Mouse (Mus musculus) heart, embryonic 16.5 days (tissue): ENCODE data around the gene Calm1. TPM values are rescaled to one million over a fixed set of nuclear protein-coding genes. Genes with fewer than 3 reads are reported as not detected.
"Not testable (repeated sequence)": the region's sequence is repeated elsewhere in the genome, so short reads cannot be mapped to it uniquely, and the experiment has no call there.

ENCODE experiments used
- ATAC-seq: fragments of 200-750 bp; cut with Nextera tagmentation; replicated peaks from 2 replicates; pipeline ENCODE4 v1.8.0; 2017; ENCODE audit warnings: moderate number of reproducible peaks; ENCODE audit not compliant: insufficient read depth, low FRiP score; ENCODE audit errors: extremely low read depth
- H3K27ac ChIP-seq: fragments of 300-500 bp; sonication (generic); 2 replicates; pipeline ENCODE4 v1.5.1; 2014; ENCODE audit warnings: mild to moderate bottlenecking, low read length, control low read depth, moderate library complexity
- H3K27me3 ChIP-seq: fragments of 300-500 bp; sonication (generic); 2 replicates; pipeline ENCODE4 v1.6.1; 2014; ENCODE audit warnings: low read length, mixed read lengths; ENCODE audit not compliant: control insufficient read depth, insufficient read depth
- H3K36me3 ChIP-seq: fragments of 300-500 bp; sonication (generic); 2 replicates; pipeline ENCODE4 v1.6.1; 2014; ENCODE audit not compliant: control insufficient read depth, insufficient read depth
- H3K4me1 ChIP-seq: fragments of 300-500 bp; sonication (generic); 2 replicates; pipeline ENCODE4 v1.6.1; 2014; ENCODE audit warnings: low read length, mixed read lengths; ENCODE audit not compliant: control insufficient read depth, insufficient read depth
- H3K4me2 ChIP-seq: fragments of 300-500 bp; sonication (generic); 2 replicates; pipeline ENCODE4 v1.6.1; 2014; ENCODE audit warnings: low read depth, mild to moderate bottlenecking, control low read depth, low read length
- H3K4me3 ChIP-seq: fragments of 300-500 bp; sonication (generic); 2 replicates; pipeline ENCODE4 v1.5.1; 2014; ENCODE audit warnings: mild to moderate bottlenecking, control low read depth, low read length
- H3K9ac ChIP-seq: fragments of 300-500 bp; sonication (generic); 2 replicates; pipeline ENCODE4 v1.6.1; 2014; ENCODE audit warnings: low read length, control low read depth
- H3K9me3 ChIP-seq: fragments of 300-500 bp; sonication (generic); replicated peaks from 2 replicates; pipeline ENCODE4 v1.6.1; 2016; ENCODE audit warnings: low read length; ENCODE audit not compliant: control insufficient read depth
- WGBS: fragments of 180-500 bp; shearing (Covaris S2); extraction: QIAGEN DNeasy Blood & Tissue Kit; methylation state at CpG from one replicate; pipeline ENCODE4 v1.1.7; 2014; 5-methylcytosine and 5-hydroxymethylcytosine counted together
- polyA plus RNA-seq: library from polyadenylated mRNA; unstranded; fragments of >200 nt; fragmentation: Nextera tagmentation; extraction: Ambion mirVana; gene quantifications from 2 replicates; pipeline ENCODE4 v1.2.1, GENCODE M21; 2015

Gene Calm1
- polyA plus RNA-seq, 1 experiment from 2014 or later: 756 TPM

DNA sequence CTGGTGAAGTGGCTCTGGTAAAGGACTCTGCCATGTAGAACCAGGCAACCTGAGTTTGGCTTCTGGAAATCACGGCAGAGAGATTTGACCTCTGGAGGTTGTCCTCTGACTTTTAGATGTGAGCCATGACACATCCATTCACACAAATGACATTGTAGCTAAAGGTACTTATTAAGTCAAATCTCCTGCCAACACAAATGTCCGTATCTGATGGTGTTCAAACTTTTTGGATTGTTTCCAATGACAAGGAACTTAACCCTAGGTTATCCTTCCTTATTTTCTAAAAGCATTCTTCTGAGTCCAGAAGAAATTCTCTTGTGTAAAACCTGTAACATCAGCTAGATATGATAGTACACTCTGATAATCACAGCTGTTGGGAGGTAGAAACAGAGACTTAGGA is 13.9 kb downstream of the Calm1 start:
- 54% methylated on average over 2 of the region's 2 CpGs for WGBS
- ATAC-seq: no peak
- Histone ChIP-seq H3K9me3 (peaks cover 6% of the 10 kb centered on the region), H3K9ac (no peak overlapping the region), H3K27ac (no peak overlapping the region), H3K4me2 (no peak overlapping the region), H3K4me3 (no peak overlapping the region), H3K27me3 (no peaks in the 10 kb centered on the region), H3K36me3 (peaks cover 3% of the 10 kb centered on the region; the same call in 1 of the 2 replicates), H3K4me1 (peaks cover 21% of the 10 kb centered on the region)

GRCm38 (mm10) chr12:100214156-100214555 is 14.9 kb downstream of the Calm1 start:
- Histone ChIP-seq H3K27ac (no peak overlapping the region), H3K9me3 (peaks cover 6% of the 10 kb centered on the region), H3K4me2 (no peak overlapping the region), H3K27me3 (no peaks in the 10 kb centered on the region), H3K4me3 (no peak overlapping the region), H3K36me3 (peaks cover 3% of the 10 kb centered on the region; the same call in 1 of the 2 replicates), H3K4me1 (peaks cover 21% of the 10 kb centered on the region), H3K9ac (no peak overlapping the region)
- WGBS: 89% methylated on average over 10 of the region's 10 CpGs
- ATAC-seq: no peak

- Histone ChIP-seq H3K4me3 (no peak overlapping the region), H3K9me3 (peaks cover 6% of the 10 kb centered on the region), H3K27me3 (no peaks in the 10 kb centered on the region), H3K27ac (no peak overlapping the region), H3K4me2 (no peak overlapping the region), H3K9ac (no peak overlapping the region), H3K4me1 (peaks cover 21% of the 10 kb centered on the region), H3K36me3 (peaks cover 3% of the 10 kb centered on the region; the same call in 1 of the 2 replicates)
- WGBS: 52% methylated on average over 3 of the region's 3 CpGs
- no peak for ATAC-seq
Observed at GRCm38 (mm10) chr12:100214738-100215137, 15.5 kb downstream of the Calm1 start.

DNA sequence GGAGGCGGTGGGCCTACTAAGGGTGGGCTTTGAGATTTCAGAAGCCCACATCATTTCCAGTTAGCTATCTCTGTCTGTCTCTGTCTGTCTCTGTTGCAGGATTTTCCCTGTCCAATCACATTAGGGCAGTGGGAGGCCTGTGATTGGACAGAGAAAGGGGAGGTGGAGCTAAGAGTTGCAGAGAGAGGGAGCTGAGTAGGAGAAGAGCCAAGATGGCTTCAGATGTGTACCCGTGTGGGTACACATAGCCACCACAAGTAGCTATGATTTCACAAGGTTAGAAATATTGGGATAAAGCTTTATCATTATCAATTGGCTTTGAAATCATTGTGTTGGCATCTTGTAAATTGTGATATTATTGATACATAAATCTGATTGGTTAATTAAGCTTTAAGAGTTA is 17.9 kb downstream of the Calm1 start:
- not testable (repeated sequence) for H3K36me3 ChIP-seq, H3K9ac ChIP-seq, H3K4me3 ChIP-seq, H3K9me3 ChIP-seq, H3K27ac ChIP-seq, H3K4me2 ChIP-seq, H3K4me1 ChIP-seq, H3K27me3 ChIP-seq, ATAC-seq
- 94% methylated on average over 2 of the region's 2 CpGs for WGBS

- Histone ChIP-seq H3K4me2 (no peak overlapping the region), H3K36me3 (no peaks in the 10 kb centered on the region), H3K4me1 (no peaks in the 10 kb centered on the region), H3K27me3 (no peaks in the 10 kb centered on the region), H3K27ac (no peak overlapping the region), H3K9me3 (peaks cover 5% of the 10 kb centered on the region; the same call in 1 of the 2 replicates), H3K4me3 (no peak overlapping the region), H3K9ac (no peak overlapping the region)
- ATAC-seq: no peak
- 59% methylated on average over 4 of the region's 4 CpGs for WGBS
Observed at GRCm38 (mm10) chr12:100220012-100220411, 20.8 kb downstream of the Calm1 start.

DNA sequence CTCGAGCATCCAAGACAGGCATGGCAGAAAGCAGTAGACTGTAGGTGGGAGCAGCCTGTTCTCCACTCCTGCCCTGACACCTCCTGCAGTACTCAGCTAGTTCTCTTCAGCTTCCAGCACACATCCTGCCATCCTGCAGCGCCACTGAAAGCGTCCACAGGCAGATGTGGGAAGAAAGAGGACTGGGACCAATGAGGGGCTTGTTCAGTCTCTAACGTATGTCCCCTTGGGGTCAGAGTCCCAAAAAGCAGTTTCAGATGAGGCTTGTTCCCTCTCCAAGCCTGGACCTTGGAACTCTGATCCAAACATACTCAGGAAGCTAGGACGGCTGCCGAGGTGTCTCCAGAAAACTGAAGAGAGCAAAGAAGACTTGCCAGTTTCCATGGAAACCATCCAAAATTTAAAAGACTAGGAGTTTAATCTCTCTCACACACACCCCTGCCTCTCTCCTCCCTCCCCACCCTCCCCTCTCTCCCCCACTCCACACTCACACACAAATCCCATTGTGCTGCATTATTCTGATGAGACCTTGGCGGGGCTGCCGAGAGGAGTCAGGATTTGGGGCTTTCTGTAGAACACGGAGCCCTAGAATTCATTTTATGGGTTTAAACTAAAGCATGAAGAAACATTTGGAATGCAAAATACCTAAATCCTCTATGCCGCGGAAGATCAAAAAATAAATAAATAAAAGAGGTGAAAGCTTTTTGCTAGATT is 22.5 kb downstream of the Calm1 start:
- no peak for ATAC-seq
- WGBS: 42% methylated on average over 11 of the region's 11 CpGs
- Histone ChIP-seq H3K4me3 (no peak overlapping the region), H3K9me3 (peaks cover 3% of the 10 kb centered on the region; the same call in 1 of the 2 replicates), H3K4me2 (no peak overlapping the region), H3K27ac (no peak overlapping the region), H3K27me3 (no peaks in the 10 kb centered on the region), H3K9ac (no peak overlapping the region), H3K4me1 (no peaks in the 10 kb centered on the region), H3K36me3 (no peaks in the 10 kb centered on the region)

DNA sequence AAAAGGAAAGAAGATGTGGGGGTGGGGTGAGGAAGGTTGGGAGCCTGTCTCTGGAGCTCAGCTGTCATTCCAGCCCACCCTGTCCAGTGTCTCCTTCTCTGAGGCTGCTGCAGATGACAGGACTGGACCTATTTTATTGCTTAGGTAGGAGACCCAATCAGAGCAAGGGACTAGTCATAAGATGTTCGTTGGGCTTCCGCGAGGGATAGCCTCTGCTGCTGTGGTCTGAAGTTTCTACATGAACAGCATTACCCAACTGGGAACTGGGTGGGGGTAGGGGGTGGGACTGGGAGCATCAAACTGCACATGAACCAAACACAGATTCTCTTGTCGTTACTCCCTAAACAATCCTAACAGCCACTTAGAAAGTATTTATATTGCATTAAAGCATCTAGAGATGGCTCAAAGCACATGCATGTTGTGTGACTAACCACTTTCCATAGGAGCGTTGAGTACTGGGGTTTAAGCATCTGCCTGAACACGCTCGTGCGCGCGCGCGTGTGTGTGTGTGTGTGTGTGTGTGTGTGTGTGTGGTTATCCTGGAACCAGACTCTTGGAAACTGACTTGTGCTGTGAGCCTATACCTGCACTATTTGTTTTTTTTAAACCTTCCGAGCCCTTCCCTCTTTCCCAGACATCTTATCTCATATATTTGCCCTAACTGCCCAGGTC is 23.2 kb downstream of the Calm1 start:
- H3K27me3 ChIP-seq: no peaks in the 10 kb centered on the region
- no peaks in the 10 kb centered on the region for H3K4me1 ChIP-seq
- no peak for ATAC-seq
- H3K4me3 ChIP-seq: no peak overlapping the region
- no peak overlapping the region for H3K4me2 ChIP-seq
- WGBS: 83% methylated on average over 13 of the region's 13 CpGs
- H3K27ac ChIP-seq: no peak overlapping the region
- H3K36me3 ChIP-seq: no peaks in the 10 kb centered on the region
- H3K9me3 ChIP-seq: peaks cover 3% of the 10 kb centered on the region; the same call in 1 of the 2 replicates
- no peak overlapping the region for H3K9ac ChIP-seq

GRCm38 (mm10) chr12:100223531-100223930 is 24.3 kb downstream of the Calm1 start:
- H3K4me2 ChIP-seq: no peak overlapping the region
- H3K27me3 ChIP-seq: no peaks in the 10 kb centered on the region
- H3K4me1 ChIP-seq: no peaks in the 10 kb centered on the region
- H3K36me3 ChIP-seq: no peaks in the 10 kb centered on the region
- H3K27ac ChIP-seq: peak overlapping the region; percentile 48; the same call in 1 of the 2 replicates
- no peak for ATAC-seq
- H3K9ac ChIP-seq: no peak overlapping the region
- H3K9me3 ChIP-seq: peaks cover 3% of the 10 kb centered on the region; the same call in 1 of the 2 replicates
- WGBS: 67% methylated on average over 8 of the region's 8 CpGs
- H3K4me3 ChIP-seq: no peak overlapping the region

- H3K27me3 ChIP-seq: no peaks in the 10 kb centered on the region
- no peak overlapping the region for H3K4me2 ChIP-seq
- H3K4me1 ChIP-seq: no peaks in the 10 kb centered on the region
- H3K36me3 ChIP-seq: no peaks in the 10 kb centered on the region
- no peak overlapping the region for H3K27ac ChIP-seq
- no peak overlapping the region for H3K9ac ChIP-seq
- H3K4me3 ChIP-seq: no peak overlapping the region
- 67% methylated on average over 4 of the region's 4 CpGs for WGBS
- H3K9me3 ChIP-seq: peaks cover 3% of the 10 kb centered on the region; the same call in 1 of the 2 replicates
- no peak for ATAC-seq
Observed at GRCm38 (mm10) chr12:100225196-100225595, 26.0 kb downstream of the Calm1 start.
